Mouse (Mus musculus) heart, postnatal 0 days (tissue): ENCODE data around the gene Cfl2. TPM values are rescaled to one million over a fixed set of nuclear protein-coding genes. Genes with fewer than 3 reads are reported as not detected.
A peak's percentile ranks its signal among the peaks of the same experiment; 100 is the strongest.

Source experiments
- ATAC-seq: fragments of 200-750 bp; cut with Nextera tagmentation; 2 replicates; pipeline ENCODE4 v1.8.0; 2017; ENCODE audit warnings: low read depth, moderate number of reproducible peaks, moderate library complexity; ENCODE audit not compliant: insufficient read depth
- DNase-seq: peaks from one replicate; pipeline ENCODE4 v3.0.0-alpha.2; 2016; ENCODE audit warnings: low spot score
- H3K27ac ChIP-seq: fragments of 300-500 bp; sonication (generic); 2 replicates; pipeline ENCODE4 v1.5.1; 2014; ENCODE audit warnings: low read depth, mild to moderate bottlenecking
- H3K27me3 ChIP-seq: fragments of 300-500 bp; sonication (generic); 2 replicates; pipeline ENCODE4 v1.6.1; 2014; ENCODE audit warnings: low read length, mixed read lengths; ENCODE audit not compliant: control insufficient read depth, insufficient read depth
- H3K36me3 ChIP-seq: fragments of 300-500 bp; sonication (generic); replicated peaks from 2 replicates; pipeline ENCODE4 v1.6.1; 2014; ENCODE audit warnings: low read length, mixed read lengths; ENCODE audit not compliant: control insufficient read depth, insufficient read depth
- H3K4me1 ChIP-seq: fragments of 300-500 bp; sonication (generic); 2 replicates; pipeline ENCODE4 v1.6.1; 2014; ENCODE audit warnings: antibody characterized with exemption; ENCODE audit not compliant: control insufficient read depth, insufficient read depth
- H3K4me2 ChIP-seq: fragments of 300-500 bp; sonication (generic); 2 replicates; pipeline ENCODE4 v1.6.1; 2014; ENCODE audit warnings: low read depth, mild to moderate bottlenecking, low read length, moderate library complexity
- H3K4me3 ChIP-seq: fragments of 300-500 bp; sonication (generic); 2 replicates; pipeline ENCODE4 v1.5.1; 2014; ENCODE audit warnings: low read depth, low read length
- H3K9ac ChIP-seq: fragments of 300-500 bp; sonication (generic); replicated peaks from 2 replicates; pipeline ENCODE4 v1.6.1; 2014; ENCODE audit warnings: low read depth, low read length, mixed read lengths
- H3K9me3 ChIP-seq: fragments of 300-500 bp; sonication (generic); replicated peaks from 2 replicates; pipeline ENCODE4 v1.6.1; 2016; ENCODE audit warnings: low read length; ENCODE audit not compliant: control insufficient read depth
- CTCF ChIP-seq: IDR thresholded peaks from 2 replicates; pipeline ENCODE4 v1.5.1; 2016; ENCODE audit warnings: antibody characterized with exemption, control low read depth, low read depth
- EP300 ChIP-seq: IDR thresholded peaks from 2 replicates; pipeline ENCODE4 v1.6.1; 2016; ENCODE audit warnings: antibody characterized with exemption, low read depth
- WGBS: fragments of 180-500 bp; shearing (Covaris S2); extraction: QIAGEN DNeasy Blood & Tissue Kit; methylation state at CpG from one replicate; pipeline ENCODE4 v1.1.7; 2014; 5-methylcytosine and 5-hydroxymethylcytosine counted together
- polyA plus RNA-seq: library from polyadenylated mRNA; unstranded; fragments of >200 nt; fragmentation: Nextera tagmentation; extraction: Ambion mirVana; gene quantifications from 2 replicates; pipeline ENCODE4 v1.2.1, GENCODE M21; 2015
- total RNA-seq: library from RNA; depleted of rRNA; stranded (reverse); fragments of >200 nt; gene quantifications from 2 replicates; pipeline ENCODE4 v1.2.3, GENCODE M21; 2014; ENCODE audit warnings: low replicate concordance; rRNA removed

Gene Cfl2
- total and polyA plus RNA-seq, 2 experiments from 2014 or later, result 487 to 555 TPM

- Histone ChIP-seq H3K4me3 (no peak overlapping the region), H3K4me2 (no peak overlapping the region), H3K27me3 (no peaks in the 10 kb centered on the region), H3K9me3 (no peaks in the 10 kb centered on the region), H3K9ac (no peak overlapping the region), H3K36me3 (no peaks in the 10 kb centered on the region), H3K27ac (no peak overlapping the region), H3K4me1 (peaks cover 6% of the 10 kb centered on the region; the same call in 1 of the 2 replicates)
- 31% methylated on average over 6 of the region's 6 CpGs for WGBS
- ATAC-seq, result no peak
- peak; percentile 8 for DNase-seq
- no peak for TF ChIP-seq CTCF
- TF ChIP-seq EP300, result no peak
Observed at GRCm38 (mm10) chr12:54819181-54819935, 43.3 kb downstream of the Cfl2 start.

DNA sequence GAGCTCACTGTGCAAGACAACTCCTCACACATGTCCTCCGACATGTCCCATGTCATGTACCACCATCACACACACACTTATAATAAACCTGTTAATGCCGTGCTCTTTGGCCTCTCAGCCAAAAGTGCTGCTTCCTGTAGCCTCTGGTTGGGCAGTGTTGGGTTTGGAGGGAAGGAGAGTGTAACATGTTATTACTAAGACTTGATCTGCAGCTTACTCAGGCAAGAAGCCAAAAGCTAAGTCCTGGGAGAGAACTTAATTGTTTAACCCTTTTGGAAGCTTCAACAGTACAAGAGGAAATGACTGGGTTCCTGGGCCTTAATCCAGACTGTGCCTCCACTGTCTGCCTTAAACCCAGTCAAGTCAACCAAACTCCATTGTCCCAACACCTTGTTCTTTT lies 52.5 kb downstream of the Cfl2 start:
- 59% methylated on average over 2 of the region's 2 CpGs for WGBS
- Histone ChIP-seq H3K4me3 (no peak overlapping the region), H3K36me3 (no peaks in the 10 kb centered on the region), H3K9ac (no peak overlapping the region), H3K4me2 (no peak overlapping the region), H3K27ac (no peak overlapping the region), H3K27me3 (no peaks in the 10 kb centered on the region), H3K4me1 (no peaks in the 10 kb centered on the region), H3K9me3 (no peaks in the 10 kb centered on the region)
- no peak for TF ChIP-seq CTCF
- no peak for TF ChIP-seq EP300
- DNase-seq (no peak), ATAC-seq (no peak)

Other genes with a start within 250 kb of the Cfl2 start
- gene Sptssa, start 206.3 kb downstream of the Cfl2 start, total RNA-seq, result 42.4 and 59.6 TPM in 2 replicates
- gene Sptssa, start 206.3 kb downstream of the Cfl2 start, polyA plus RNA-seq, result 150 and 160 TPM in 2 replicates
- 4.4 and 16.7 TPM in 2 replicates for gene Eapp, start 167.0 kb downstream of the Cfl2 start, total RNA-seq
- gene Eapp, start 167.0 kb downstream of the Cfl2 start, polyA plus RNA-seq, result 61.4 and 61.6 TPM in 2 replicates
- gene Snx6, start 67.2 kb downstream of the Cfl2 start, total RNA-seq, result 42.6 and 59.1 TPM in 2 replicates
- gene Snx6, start 67.2 kb downstream of the Cfl2 start, polyA plus RNA-seq, result 100 and 105 TPM in 2 replicates
- gene Gm20403, start 123.7 kb upstream of the Cfl2 start, total RNA-seq, result not detected in 2 replicates
- gene Gm20403, start 123.7 kb upstream of the Cfl2 start, polyA plus RNA-seq, result not detected in 2 replicates
- gene Baz1a, start 151.5 kb upstream of the Cfl2 start, total RNA-seq, result 3.5 and 5.8 TPM in 2 replicates
- 6.9 and 8.3 TPM in 2 replicates for gene Baz1a, start 151.5 kb upstream of the Cfl2 start, polyA plus RNA-seq
- 5.6 and 19.1 TPM in 2 replicates for gene 2700097O09Rik, start 217.2 kb upstream of the Cfl2 start, total RNA-seq
- gene 2700097O09Rik, start 217.2 kb upstream of the Cfl2 start, polyA plus RNA-seq, result 15.3 and 18.0 TPM in 2 replicates
- gene Srp54a, start 217.4 kb upstream of the Cfl2 start, total RNA-seq, result 50.7 and 51.4 TPM in 2 replicates
- 134 and 142 TPM in 2 replicates for gene Srp54a, start 217.4 kb upstream of the Cfl2 start, polyA plus RNA-seq